Mouse (Mus musculus) lung, postnatal 0 days (tissue): ENCODE results near the gene Btbd2.

Experiments used
- CTCF ChIP-seq: IDR thresholded peaks from 2 replicates; pipeline ENCODE4 v1.5.1; 2016; ENCODE audit warnings: antibody characterized with exemption, mild to moderate bottlenecking
- EP300 ChIP-seq: IDR thresholded peaks from 2 replicates; pipeline ENCODE4 v1.6.1; 2016; ENCODE audit warnings: antibody characterized with exemption, mild to moderate bottlenecking, control low read depth

- TF ChIP-seq CTCF (no peak), EP300 (no peak)
Measured at GRCm38 (mm10) chr10:80671251-80671650, 14.4 kb upstream of the Btbd2 start.
